Mouse (Mus musculus) myocyte (in vitro differentiated cells): Measurements from ENCODE around the gene Uqcr11. TPM values are rescaled to one million over a fixed set of nuclear protein-coding genes. Genes with fewer than 3 reads are reported as not detected.

Experiments
- H3K27me3 ChIP-seq: one replicate; pipeline ENCODE4 v1.6.1; 2011; ENCODE audit not compliant: control insufficient read depth, insufficient read depth, insufficient read length
- H3K36me3 ChIP-seq: one replicate; pipeline ENCODE4 v1.6.1; 2011; ENCODE audit not compliant: control insufficient read depth, insufficient read depth
- H3K4me2 ChIP-seq: one replicate; pipeline ENCODE4 v1.6.1; 2011; ENCODE audit warnings: low read depth, control low read depth
- H3K4me3 ChIP-seq: one replicate; pipeline ENCODE4 v1.5.1; 2011; ENCODE audit warnings: mild to moderate bottlenecking, control low read depth, moderate library complexity
- H3K79me2 ChIP-seq: one replicate; pipeline ENCODE4 v1.6.1; 2011; ENCODE audit not compliant: control insufficient read depth, insufficient read depth
- H3ac ChIP-seq: one replicate; pipeline ENCODE4 v1.6.1; 2011; ENCODE audit not compliant: control insufficient read depth, insufficient read length
- CEBPB ChIP-seq: IDR thresholded peaks from 2 replicates; pipeline ENCODE4 v1.6.1; 2011; ENCODE audit warnings: mild to moderate bottlenecking, moderate library complexity; ENCODE audit not compliant: poor library complexity, insufficient read depth, severe bottlenecking
- E2F4 ChIP-seq: IDR thresholded peaks from one replicate; pipeline ENCODE4 v1.6.1; 2011; ENCODE audit warnings: mild to moderate bottlenecking, control low read depth, moderate library complexity; ENCODE audit not compliant: insufficient read depth
- MAX ChIP-seq: IDR thresholded peaks from one replicate; pipeline ENCODE4 v1.6.1; 2011; ENCODE audit warnings: low read depth, mild to moderate bottlenecking, control low read depth
- MYOD1 ChIP-seq, 3 experiments: IDR thresholded peaks; one replicate each; pipeline ENCODE4 v1.6.1; 2011; ENCODE audit warnings: control low read depth in 2 of 3, low read depth in 2 of 3, mild to moderate bottlenecking in 2 of 3, moderate library complexity in 1 of 3; ENCODE audit not compliant: insufficient read length in 2 of 3, control insufficient read depth in 1 of 3
- MYOG ChIP-seq, 3 experiments: IDR thresholded peaks; one replicate each; pipeline ENCODE4 v1.6.1; 2011; ENCODE audit warnings: control low read depth in 2 of 3, low read depth in 2 of 3, mild to moderate bottlenecking in 2 of 3; ENCODE audit not compliant: insufficient read length in 2 of 3, control insufficient read depth in 1 of 3, insufficient read depth in 1 of 3
- POLR2A ChIP-seq: IDR thresholded peaks from one replicate; pipeline ENCODE4 v1.6.1; 2011; ENCODE audit warnings: low read depth, mild to moderate bottlenecking, control low read depth, moderate library complexity; ENCODE audit not compliant: insufficient read length
- POLR2AphosphoS2 ChIP-seq: IDR thresholded peaks from one replicate; pipeline ENCODE4 v1.6.1; 2011; ENCODE audit warnings: low read depth, control low read depth; ENCODE audit not compliant: insufficient read length
- REST ChIP-seq: IDR thresholded peaks from one replicate; pipeline ENCODE4 v1.6.1; 2011; ENCODE audit warnings: mild to moderate bottlenecking, control low read depth, moderate library complexity; ENCODE audit not compliant: insufficient read depth, insufficient read length
- SRF ChIP-seq: IDR thresholded peaks from one replicate; pipeline ENCODE4 v1.6.1; 2011; ENCODE audit warnings: low read depth; ENCODE audit not compliant: control insufficient read depth, insufficient read length
- TCF12 ChIP-seq: IDR thresholded peaks from one replicate; pipeline ENCODE4 v1.6.1; 2011; ENCODE audit warnings: mild to moderate bottlenecking, control low read depth; ENCODE audit not compliant: poor library complexity, insufficient read depth, severe bottlenecking
- TCF3 ChIP-seq: IDR thresholded peaks from one replicate; pipeline ENCODE4 v1.6.1; 2011; ENCODE audit warnings: low read depth, control low read depth; ENCODE audit not compliant: insufficient read length
- USF1 ChIP-seq: IDR thresholded peaks from one replicate; pipeline ENCODE4 v1.6.1; 2011; ENCODE audit warnings: low read depth, mild to moderate bottlenecking, control low read depth, moderate library complexity
- polyA plus RNA-seq: library from polyadenylated mRNA; unstranded; fragments of >200 nt; fragmentation: generic; extraction: Trizol; gene quantifications from one replicate; pipeline ENCODE4 v1.2.1, GENCODE M21; 2012; ENCODE audit warnings: missing spikeins

Uqcr11 gene
- polyA plus RNA-seq, 1 experiment = 1,247 TPM

GRCm38 (mm10) chr10:80442989-80443388 lies 36.4 kb upstream of the Uqcr11 start:
- peaks cover 10% of the 10 kb centered on the region for H3K27me3 ChIP-seq

GRCm38 (mm10) chr10:80441598-80441997 lies 35.0 kb upstream of the Uqcr11 start:
- Histone ChIP-seq H3ac (no peak overlapping the region), H3K4me3 (no peak overlapping the region), H3K79me2 (no peaks in the 10 kb centered on the region), H3K36me3 (no peaks in the 10 kb centered on the region), H3K4me2 (no peak overlapping the region), H3K27me3 (no peaks in the 10 kb centered on the region)
- TF ChIP-seq SRF (no peak), TCF12 (no peak), E2F4 (no peak), TCF3 (no peak), MAX (no peak), MYOG (IDR thresholded peaks at IDR 0.05; ENCODE audit: control insufficient read depth in 1 of 3, insufficient read depth in 1 of 3, insufficient read length in 2 of 3, low read depth in 2 of 3) (no peak), REST (no peak), POLR2AphosphoS2 (no peak)

More at GRCm38 (mm10) chr10:80442989-80443388, 36.4 kb upstream of the Uqcr11 start:
- TF ChIP-seq MYOG (IDR thresholded peaks at IDR 0.05; ENCODE audit: control insufficient read depth in 1 of 3, insufficient read depth in 1 of 3, insufficient read length in 2 of 3, low read depth in 2 of 3) (no peak), TCF12 (no peak), USF1 (no peak), MAX (no peak), REST (no peak), SRF (no peak), MYOD1 (IDR thresholded peaks at IDR 0.05; ENCODE audit: control insufficient read depth in 1 of 3, insufficient read length in 2 of 3, low read depth in 2 of 3) (no peak), CEBPB (no peak), TCF3 (no peak), POLR2A (no peak), E2F4 (no peak), POLR2AphosphoS2 (no peak)
- H3K4me2 ChIP-seq = no peak overlapping the region
- H3K79me2 ChIP-seq = no peaks in the 10 kb centered on the region
- no peaks in the 10 kb centered on the region for H3K36me3 ChIP-seq
- no peak overlapping the region for H3ac ChIP-seq
- H3K4me3 ChIP-seq = no peak overlapping the region

GRCm38 (mm10) chr10:80440031-80440430 lies 33.4 kb upstream of the Uqcr11 start:
- Histone ChIP-seq H3K4me3 (no peak overlapping the region), H3K79me2 (no peaks in the 10 kb centered on the region), H3K36me3 (no peaks in the 10 kb centered on the region), H3ac (no peak overlapping the region), H3K27me3 (no peaks in the 10 kb centered on the region), H3K4me2 (no peak overlapping the region)
- TF ChIP-seq POLR2A (no peak), CEBPB (no peak), USF1 (no peak), SRF (no peak), TCF12 (no peak), MAX (no peak), MYOD1 (IDR thresholded peaks at IDR 0.05; ENCODE audit: control insufficient read depth in 1 of 3, insufficient read length in 2 of 3, low read depth in 2 of 3) (no peak), REST (no peak), E2F4 (no peak)

- no peak overlapping the region for H3ac ChIP-seq
- H3K27me3 ChIP-seq = no peaks in the 10 kb centered on the region
- TF ChIP-seq POLR2AphosphoS2 (no peak), SRF (no peak), E2F4 (no peak), CEBPB (no peak), TCF12 (no peak), MYOG (IDR thresholded peaks at IDR 0.05; ENCODE audit: control insufficient read depth in 1 of 3, insufficient read depth in 1 of 3, insufficient read length in 2 of 3, low read depth in 2 of 3) (no peak), MYOD1 (IDR thresholded peaks at IDR 0.05; ENCODE audit: control insufficient read depth in 1 of 3, insufficient read length in 2 of 3, low read depth in 2 of 3) (no peak), TCF3 (no peak), REST (no peak), MAX (no peak), POLR2A (no peak), USF1 (no peak)
- no peak overlapping the region for H3K4me2 ChIP-seq
- peaks cover 4% of the 10 kb centered on the region for H3K79me2 ChIP-seq
- H3K4me3 ChIP-seq = no peak overlapping the region
- H3K36me3 ChIP-seq = no peaks in the 10 kb centered on the region
Measured at GRCm38 (mm10) chr10:80437973-80438372, 31.3 kb upstream of the Uqcr11 start.

- peaks cover 21% of the 10 kb centered on the region for H3K79me2 ChIP-seq
- TF ChIP-seq SRF (no peak), E2F4 (no peak), REST (no peak), TCF3 (no peak), USF1 (no peak), MAX (no peak), CEBPB (no peak), MYOD1 (IDR thresholded peaks at IDR 0.05; ENCODE audit: control insufficient read depth in 1 of 3, insufficient read length in 2 of 3, low read depth in 2 of 3) (no peak), MYOG (IDR thresholded peaks at IDR 0.05; ENCODE audit: control insufficient read depth in 1 of 3, insufficient read depth in 1 of 3, insufficient read length in 2 of 3, low read depth in 2 of 3) (no peak), TCF12 (no peak), POLR2A (no peak), POLR2AphosphoS2 (no peak)
- H3K27me3 ChIP-seq = no peaks in the 10 kb centered on the region
- H3K4me2 ChIP-seq = peak overlapping the region; percentile 53
- no peak overlapping the region for H3ac ChIP-seq
- H3K36me3 ChIP-seq = no peaks in the 10 kb centered on the region
- no peak overlapping the region for H3K4me3 ChIP-seq
Measured at GRCm38 (mm10) chr10:80436276-80436675, 29.6 kb upstream of the Uqcr11 start.
